Mouse (Mus musculus) stomach, embryonic 14.5 days (tissue): ENCODE measurements around the gene Iqcf6. TPM values are rescaled to one million over a fixed set of nuclear protein-coding genes. Genes with fewer than 3 reads are reported as not detected.
"Not testable (repeated sequence)": the region's sequence is repeated elsewhere in the genome, so short reads cannot be mapped to it uniquely, and the experiment has no call there.

Experiments
- ATAC-seq: fragments of 200-750 bp; cut with Nextera tagmentation; 2 replicates; pipeline ENCODE4 v1.8.0; 2017; ENCODE audit warnings: low read depth, moderate TSS enrichment; ENCODE audit not compliant: insufficient number of reproducible peaks, insufficient read depth, low FRiP score
- H3K27ac ChIP-seq: fragments of 300-500 bp; sonication (generic); 2 replicates; pipeline ENCODE4 v1.5.1; 2014; ENCODE audit warnings: mild to moderate bottlenecking, low read length, moderate library complexity, mixed read lengths
- H3K27me3 ChIP-seq: fragments of 300-500 bp; sonication (generic); 2 replicates; pipeline ENCODE4 v1.6.1; 2014; ENCODE audit warnings: low read length, control low read depth, mixed read lengths; ENCODE audit not compliant: control insufficient read depth, insufficient read depth
- H3K36me3 ChIP-seq: fragments of 300-500 bp; sonication (generic); 2 replicates; pipeline ENCODE4 v1.6.1; 2014; ENCODE audit warnings: mild to moderate bottlenecking, control low read depth, low read length, moderate library complexity, mixed read lengths; ENCODE audit not compliant: control insufficient read depth, insufficient read depth
- H3K4me1 ChIP-seq: fragments of 300-500 bp; sonication (generic); 2 replicates; pipeline ENCODE4 v1.6.1; 2014; ENCODE audit warnings: low read length, control low read depth, mixed read lengths; ENCODE audit not compliant: control insufficient read depth, insufficient read depth
- H3K4me2 ChIP-seq: fragments of 300-500 bp; sonication (generic); replicated peaks from 2 replicates; pipeline ENCODE4 v1.6.1; 2014; ENCODE audit warnings: low read depth, low read length, control low read depth
- H3K4me3 ChIP-seq: fragments of 300-500 bp; sonication (generic); 2 replicates; pipeline ENCODE4 v1.5.1; 2014; ENCODE audit warnings: low read depth, low read length, control low read depth
- H3K9ac ChIP-seq: fragments of 300-500 bp; sonication (generic); replicated peaks from 2 replicates; pipeline ENCODE4 v1.6.1; 2014; ENCODE audit warnings: low read depth, mild to moderate bottlenecking, control low read depth, low read length, moderate library complexity, mixed read lengths
- H3K9me3 ChIP-seq: fragments of 300-500 bp; sonication (generic); 2 replicates; pipeline ENCODE4 v1.6.1; 2016; ENCODE audit warnings: low read depth, low read length, control low read depth; ENCODE audit not compliant: control insufficient read depth
- WGBS: fragments of 180-500 bp; shearing (Covaris S2); extraction: QIAGEN DNeasy Blood & Tissue Kit; methylation state at CpG from one replicate; pipeline ENCODE4 v1.1.7; 2014; 5-methylcytosine and 5-hydroxymethylcytosine counted together
- polyA plus RNA-seq: library from polyadenylated mRNA; unstranded; fragments of >200 nt; fragmentation: Nextera tagmentation; extraction: Ambion mirVana; gene quantifications from 2 replicates; pipeline ENCODE4 v1.2.1, GENCODE M21; 2014

Gene Iqcf6
- polyA plus RNA-seq, 1 experiment from 2014 or later = not detected

DNA sequence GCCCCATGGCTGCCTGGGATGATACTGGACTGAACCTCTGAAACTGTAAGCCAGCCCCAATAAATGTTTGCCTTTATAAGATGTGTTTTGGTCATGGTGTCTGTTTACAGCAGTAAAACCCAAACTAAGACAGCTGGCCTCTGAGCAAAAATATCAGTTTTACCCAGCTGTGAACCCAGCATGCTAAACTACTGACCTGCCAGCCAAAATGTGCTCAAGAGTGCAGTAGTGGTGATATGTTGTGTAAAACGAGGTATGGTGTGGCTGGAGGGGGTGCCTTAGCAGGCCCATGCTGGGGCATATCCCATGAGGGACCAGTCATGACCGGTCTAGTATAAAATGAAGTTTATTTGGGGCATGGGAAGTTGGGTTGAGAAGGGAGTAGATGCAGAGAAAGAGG is 12.4 kb upstream of the Iqcf6 start:
- no peak overlapping the region for H3K9ac ChIP-seq
- no peaks in the 10 kb centered on the region for H3K9me3 ChIP-seq
- 71% methylated on average over 2 of the region's 2 CpGs for WGBS
- no peak overlapping the region for H3K4me3 ChIP-seq
- H3K4me1 ChIP-seq = no peaks in the 10 kb centered on the region
- H3K27me3 ChIP-seq = no peaks in the 10 kb centered on the region
- ATAC-seq = no peak
- no peak overlapping the region for H3K27ac ChIP-seq
- H3K4me2 ChIP-seq = no peak overlapping the region
- H3K36me3 ChIP-seq = no peaks in the 10 kb centered on the region

DNA sequence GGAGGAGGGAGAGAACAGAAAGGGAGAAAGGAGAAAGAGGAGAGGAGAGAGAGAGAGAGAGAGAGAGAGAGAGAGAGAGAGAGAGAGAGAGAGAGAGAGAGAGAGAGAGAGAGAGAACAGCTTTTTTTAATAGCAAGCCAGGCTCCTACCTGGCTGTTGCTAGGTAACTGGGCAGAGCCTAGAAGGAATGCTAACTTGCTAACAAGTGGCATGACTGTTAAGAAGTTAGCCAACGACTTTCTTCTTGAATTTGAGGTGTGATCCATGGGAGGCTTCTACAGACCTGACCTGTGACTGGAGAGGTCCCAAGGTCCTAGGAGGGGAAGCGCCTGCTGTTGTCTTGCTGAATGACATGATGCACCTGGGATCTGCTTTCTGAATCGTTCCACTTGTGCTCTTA is 11.8 kb upstream of the Iqcf6 start:
- no peaks in the 10 kb centered on the region for H3K4me1 ChIP-seq
- H3K9ac ChIP-seq = no peak overlapping the region
- 18% methylated on average over 3 of the region's 3 CpGs for WGBS
- H3K36me3 ChIP-seq = no peaks in the 10 kb centered on the region
- no peak overlapping the region for H3K4me2 ChIP-seq
- H3K9me3 ChIP-seq = no peaks in the 10 kb centered on the region
- ATAC-seq = no peak
- no peak overlapping the region for H3K4me3 ChIP-seq
- no peak overlapping the region for H3K27ac ChIP-seq
- H3K27me3 ChIP-seq = no peaks in the 10 kb centered on the region

DNA sequence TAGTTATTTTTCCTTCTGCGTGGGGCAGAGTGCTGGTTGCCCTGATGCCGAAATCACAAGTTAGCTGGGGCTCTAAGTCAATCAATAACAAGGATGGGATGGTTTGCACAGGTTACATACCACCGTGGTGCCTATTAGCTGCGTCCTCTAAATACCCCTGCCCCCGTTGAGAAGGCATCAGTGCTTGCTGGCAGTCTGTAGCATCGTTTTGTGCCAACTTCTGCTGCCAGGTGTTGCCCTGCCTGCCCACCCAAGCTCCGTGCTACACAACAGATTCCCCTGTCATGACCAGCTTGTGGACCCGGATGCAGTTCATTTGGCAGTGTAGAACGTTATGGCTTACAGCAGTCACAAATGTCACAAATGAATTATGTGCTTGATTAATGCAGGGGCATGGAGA is 10.1 kb upstream of the Iqcf6 start:
- Histone ChIP-seq H3K4me3 (no peak overlapping the region), H3K27ac (no peak overlapping the region), H3K36me3 (no peaks in the 10 kb centered on the region), H3K4me2 (no peak overlapping the region), H3K4me1 (no peaks in the 10 kb centered on the region), H3K27me3 (no peaks in the 10 kb centered on the region), H3K9ac (no peak overlapping the region), H3K9me3 (no peaks in the 10 kb centered on the region)
- WGBS = 74% methylated on average over 9 of the region's 9 CpGs
- ATAC-seq = no peak

DNA sequence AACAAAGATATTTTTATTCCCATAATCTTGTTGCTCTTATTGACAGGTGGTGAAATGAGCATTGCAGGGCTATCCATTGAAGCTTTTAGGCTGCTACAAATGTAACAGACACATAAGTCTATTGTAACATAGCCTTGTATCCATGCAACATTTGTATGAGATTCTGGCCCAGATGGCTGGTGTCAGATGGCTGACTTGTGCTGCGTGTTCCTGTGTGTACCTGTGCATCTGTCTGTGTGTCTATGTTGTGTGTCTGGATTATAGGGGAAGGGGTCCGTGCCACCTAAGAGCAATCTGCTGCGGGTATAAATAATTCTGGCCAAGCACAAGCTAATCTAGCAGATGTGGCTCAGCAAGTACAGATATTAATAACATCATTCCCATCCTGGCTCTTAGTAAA is 8.9 kb upstream of the Iqcf6 start:
- Histone ChIP-seq H3K27ac (no peak overlapping the region), H3K9ac (no peak overlapping the region), H3K36me3 (no peaks in the 10 kb centered on the region), H3K27me3 (no peaks in the 10 kb centered on the region), H3K4me3 (no peak overlapping the region), H3K4me1 (no peaks in the 10 kb centered on the region), H3K4me2 (no peak overlapping the region), H3K9me3 (no peaks in the 10 kb centered on the region)
- ATAC-seq = no peak
- 85% methylated on average over 3 of the region's 3 CpGs for WGBS

GRCm38 (mm10) chr9:106627796-106628195 is 1.4 kb downstream of the Iqcf6 start:
- H3K36me3 ChIP-seq, H3K9me3 ChIP-seq, H3K4me1 ChIP-seq, H3K27ac ChIP-seq, H3K4me2 ChIP-seq, H3K4me3 ChIP-seq, H3K27me3 ChIP-seq, H3K9ac ChIP-seq: not testable (repeated sequence)
- WGBS = 19% methylated on average over 8 of the region's 8 CpGs
- ATAC-seq = 0 out of 2 replicates have a peak, but pooled peaks have one; percentile 10

DNA sequence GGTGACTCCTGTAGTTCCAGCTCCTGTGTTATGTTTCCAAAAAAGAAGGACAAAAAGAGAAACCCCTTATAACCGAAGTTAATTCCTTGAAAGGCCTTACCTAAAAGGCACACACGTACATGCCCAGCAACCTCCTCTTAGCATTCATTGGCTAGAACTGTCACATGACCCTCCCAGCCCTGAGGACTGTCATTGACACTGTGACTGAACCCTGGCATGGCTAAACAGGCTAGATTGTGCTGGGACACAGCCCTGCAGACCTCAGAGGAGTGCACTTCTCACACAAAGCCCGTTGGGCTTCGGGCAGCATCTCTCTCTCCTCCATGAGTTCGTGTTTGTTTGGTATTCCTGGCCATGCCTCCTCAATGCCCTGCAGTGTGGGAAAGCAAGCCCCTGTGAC is 5.8 kb downstream of the Iqcf6 start:
- Histone ChIP-seq H3K36me3 (no peaks in the 10 kb centered on the region), H3K27me3 (no peaks in the 10 kb centered on the region), H3K27ac (no peak overlapping the region), H3K9me3 (no peaks in the 10 kb centered on the region), H3K4me1 (0 out of 2 replicates have a peak, but pooled peaks cover 4% of the 10 kb centered on the region), H3K4me2 (no peak overlapping the region), H3K4me3 (no peak overlapping the region), H3K9ac (no peak overlapping the region)
- ATAC-seq = no peak
- WGBS = 69% methylated on average over 5 of the region's 5 CpGs

DNA sequence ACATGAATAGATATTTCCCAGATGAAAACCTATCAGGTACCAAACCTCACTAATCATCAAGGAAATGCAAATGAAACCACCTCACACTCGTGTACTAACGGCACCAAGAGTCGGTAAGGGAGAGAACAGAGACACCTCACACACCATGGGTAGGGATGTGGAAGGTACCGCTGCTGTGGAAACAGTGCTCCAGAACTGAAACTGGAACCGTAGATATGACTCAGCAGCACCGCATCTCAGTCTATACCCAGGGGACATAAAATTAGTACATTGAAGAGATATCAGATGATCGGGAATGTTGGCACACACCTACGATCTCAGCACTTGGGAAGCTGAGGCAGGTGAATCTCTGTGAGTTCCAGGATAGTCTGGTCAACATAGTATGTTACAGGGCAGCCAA is 11.8 kb downstream of the Iqcf6 start:
- Histone ChIP-seq H3K36me3 (no peaks in the 10 kb centered on the region), H3K27ac (no peak overlapping the region), H3K4me3 (no peak overlapping the region), H3K27me3 (no peaks in the 10 kb centered on the region), H3K9ac (no peak overlapping the region), H3K9me3 (no peaks in the 10 kb centered on the region), H3K4me2 (no peak overlapping the region), H3K4me1 (no peaks in the 10 kb centered on the region)
- no peak for ATAC-seq
- WGBS = 94% methylated on average over 8 of the region's 8 CpGs

- no peak overlapping the region for H3K4me3 ChIP-seq
- H3K36me3 ChIP-seq = no peaks in the 10 kb centered on the region
- no peak for ATAC-seq
- no peak overlapping the region for H3K27ac ChIP-seq
- H3K9ac ChIP-seq = no peak overlapping the region
- H3K4me1 ChIP-seq = no peaks in the 10 kb centered on the region
- H3K9me3 ChIP-seq = no peaks in the 10 kb centered on the region
- WGBS = 52% methylated on average over 5 of the region's 5 CpGs
- no peaks in the 10 kb centered on the region for H3K27me3 ChIP-seq
- H3K4me2 ChIP-seq = no peak overlapping the region
Observed at GRCm38 (mm10) chr9:106641346-106641745, 15.0 kb downstream of the Iqcf6 start.

- Histone ChIP-seq H3K9me3 (no peaks in the 10 kb centered on the region), H3K27me3 (no peaks in the 10 kb centered on the region), H3K4me2 (no peak overlapping the region), H3K9ac (no peak overlapping the region), H3K27ac (no peak overlapping the region), H3K36me3 (no peaks in the 10 kb centered on the region), H3K4me1 (no peaks in the 10 kb centered on the region), H3K4me3 (no peak overlapping the region)
- 24% methylated on average over 7 of the region's 7 CpGs for WGBS
- no peak for ATAC-seq
Observed at GRCm38 (mm10) chr9:106643128-106643527, 16.7 kb downstream of the Iqcf6 start.
